Mouse (Mus musculus): ENCODE measurements around the gene Olfr272. TPM values are rescaled to one million over a fixed set of nuclear protein-coding genes. Genes with fewer than 3 reads are reported as not detected.

Olfr272 gene
- polyA plus RNA-seq (2021; fragmentation: Nextera tagmentation) = not detected in 2 replicates
- long read RNA-seq, experiment 1 = 0 reads
- long read RNA-seq, experiment 2 = 0 reads

DNA sequence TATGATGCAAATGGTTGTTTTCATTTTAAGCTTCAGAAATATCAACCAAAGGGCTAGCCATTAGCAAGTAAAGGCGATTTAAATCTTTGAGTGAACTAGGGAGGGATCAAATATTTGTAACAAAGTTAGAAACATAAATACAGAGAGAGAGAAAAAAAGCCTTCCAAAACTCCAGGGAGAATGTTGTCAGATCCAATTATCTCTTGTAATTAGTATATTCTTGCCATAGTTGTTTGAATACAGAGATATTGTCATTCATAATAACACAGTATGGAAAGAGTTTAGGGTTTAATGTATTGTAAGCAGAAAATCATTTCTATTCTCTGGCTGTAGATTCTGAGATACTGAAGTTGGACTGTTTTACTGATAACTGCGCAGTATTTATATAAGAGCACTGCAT is at the start of gene Olfr272:
Gene Olfr272, minus strand, starts transcription at position 101 of the 400 bp plus-strand sequence.

DNA sequence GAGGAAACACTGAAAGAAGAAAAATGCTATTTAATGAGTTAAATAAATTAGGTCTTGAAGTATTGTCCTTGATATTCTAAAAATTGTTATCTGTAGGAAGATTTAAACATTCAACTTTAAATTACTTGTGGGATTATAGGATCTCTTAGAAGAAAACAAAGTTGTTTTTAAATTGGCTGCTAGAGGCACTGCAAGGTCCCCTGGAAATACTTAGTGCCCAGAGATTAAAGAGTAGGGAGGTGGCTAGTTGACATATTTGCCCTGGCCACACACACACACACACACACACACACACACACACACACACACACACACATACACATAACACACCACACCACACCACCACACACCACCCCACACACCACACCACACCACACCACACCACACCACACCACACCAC is 45.3 kb upstream of the Olfr272 start, which contains the start of gene Olfr270:
Gene Olfr270, plus strand, starts transcription at position 301 of the 400 bp plus-strand sequence.

Other genes with a start within 250 kb of the Olfr272 start
- not detected in 2 replicates for gene Olfr275, start 104.6 kb downstream of the Olfr272 start, polyA plus RNA-seq (2021; fragmentation: Nextera tagmentation)
- not detected in 2 replicates for gene Olfr273, start 59.9 kb downstream of the Olfr272 start, polyA plus RNA-seq (2021; fragmentation: Nextera tagmentation)
- gene Olfr270, start 45.4 kb upstream of the Olfr272 start, polyA plus RNA-seq (2021; fragmentation: Nextera tagmentation) = not detected in 2 replicates
- not detected in 2 replicates for gene Nipsnap3a, start 70.1 kb upstream of the Olfr272 start, polyA plus RNA-seq (2021; fragmentation: Nextera tagmentation)
- 36.4 and 43.1 TPM in 2 replicates for gene Nipsnap3b, start 92.7 kb upstream of the Olfr272 start, polyA plus RNA-seq (2021; fragmentation: Nextera tagmentation)
- gene Abca1, start 240.7 kb upstream of the Olfr272 start, polyA plus RNA-seq (2021; fragmentation: Nextera tagmentation) = 1.5 and 1.7 TPM in 2 replicates

Measured in left cerebral cortex, adult 6 months (tissue).